Mouse (Mus musculus) gonadal fat pad, adult 2 months (tissue): ENCODE results near the gene Asl. TPM values are rescaled to one million over a fixed set of nuclear protein-coding genes. Genes with fewer than 3 reads are reported as not detected.

Experiments
- DNase-seq: peaks from one replicate; pipeline ENCODE4 v3.0.0-alpha.2; 2012; ENCODE audit warnings: low read depth
- polyA plus RNA-seq: library from polyadenylated mRNA; depleted of rRNA; stranded (reverse); fragments of >200 nt; gene quantifications from 2 replicates; pipeline ENCODE4 v1.2.3, GENCODE M21; 2012

The Asl gene
- polyA plus RNA-seq, 1 experiment: 116 TPM

GRCm38 (mm10) chr5:130003229-130003628 is 25.8 kb downstream of the Asl start:
- no peak for DNase-seq

DNA sequence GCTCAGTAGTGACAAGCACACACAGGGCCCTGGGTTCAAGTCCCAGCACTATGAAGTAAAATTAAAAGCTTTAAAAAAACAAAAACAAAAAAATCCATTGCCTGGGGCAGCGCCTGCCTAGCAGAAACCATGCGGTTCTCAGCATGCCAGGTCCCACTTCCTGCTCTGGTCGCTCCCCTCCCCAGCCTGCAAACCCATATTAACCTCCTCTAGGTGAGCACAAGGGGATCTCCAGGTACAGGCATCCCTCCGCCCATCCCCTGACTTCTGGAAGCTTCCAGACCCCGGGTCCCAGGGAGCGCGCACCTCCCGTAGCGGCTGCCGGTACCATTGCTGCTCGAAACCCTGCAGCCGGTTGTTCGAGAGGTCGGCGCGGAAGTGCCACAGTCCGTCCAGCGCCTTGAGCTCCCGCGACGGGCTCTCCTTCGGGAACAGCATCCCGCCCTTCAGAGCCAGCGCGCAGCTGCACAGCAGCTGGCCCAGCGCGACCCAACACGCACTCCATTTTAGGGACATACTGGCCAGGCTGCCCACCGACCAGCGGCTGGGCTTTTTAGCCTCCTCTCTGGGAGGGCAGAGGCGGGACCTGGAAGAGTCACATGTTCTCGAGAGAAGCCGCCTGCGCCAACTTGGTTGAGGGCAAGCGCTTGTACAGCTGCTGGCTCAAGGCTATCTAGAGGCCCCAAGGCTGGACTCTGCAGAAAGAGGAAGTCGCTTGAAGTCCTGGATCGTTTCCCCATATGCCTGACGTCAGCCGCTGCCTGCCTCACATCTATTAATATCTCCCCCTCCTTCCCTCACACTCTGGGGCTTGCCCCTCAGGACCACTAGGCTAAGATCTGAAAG is 26.5 kb downstream of the Asl start, which contains the start of gene Gusb:
TSS of gene Gusb (minus strand) at position 749 of the 846 bp plus-strand sequence.
- DNase-seq: no peak

DNA sequence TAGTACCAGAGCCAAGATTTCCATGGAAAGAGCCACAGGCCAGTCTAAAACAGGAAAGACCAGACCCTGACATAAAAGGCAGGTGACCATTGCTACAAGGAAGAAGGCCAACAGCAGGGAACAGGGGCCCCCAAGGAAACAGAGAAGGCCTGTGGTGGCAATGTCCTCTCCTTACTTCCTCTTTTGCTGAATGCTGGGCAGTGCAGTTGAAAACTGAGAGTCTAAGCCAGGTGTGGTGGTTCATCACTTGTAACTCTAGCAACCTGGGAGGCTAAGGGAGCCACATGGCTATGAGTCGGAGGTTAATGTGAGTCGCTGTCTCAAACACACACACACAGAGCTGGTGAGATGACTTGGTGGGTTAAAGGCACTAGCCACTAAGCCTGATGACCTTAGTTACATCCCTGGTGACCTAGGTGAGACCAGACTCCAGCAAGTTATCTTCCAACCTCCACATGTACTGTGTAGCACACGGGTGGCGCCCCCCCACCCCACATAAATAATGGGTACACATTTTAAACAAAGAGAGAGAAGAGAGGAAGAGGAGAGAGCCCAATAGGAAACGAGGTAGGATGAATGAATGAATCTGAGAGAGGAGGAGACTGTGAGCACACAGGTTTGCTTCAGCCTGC is 27.6 kb downstream of the Asl start:
- DNase-seq: no peak

DNA sequence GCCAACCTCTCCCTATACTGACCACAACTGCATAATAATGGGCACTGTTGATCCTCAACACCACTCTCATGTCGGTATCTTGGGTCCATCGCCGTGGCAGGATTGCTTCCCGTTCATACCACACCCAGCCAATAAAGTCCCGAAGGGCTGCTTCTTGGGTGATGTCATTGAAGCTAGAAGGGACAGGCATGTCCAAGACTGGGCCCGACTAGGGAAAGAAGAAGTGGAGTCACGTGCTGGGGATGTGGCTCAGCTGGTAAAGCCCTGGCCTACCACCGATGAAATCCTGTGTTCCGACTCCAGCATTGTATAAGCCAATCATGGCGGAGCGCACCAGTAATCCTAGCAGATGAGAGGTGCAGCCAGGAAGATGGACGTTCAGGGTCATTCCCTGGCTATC is 28.3 kb downstream of the Asl start:
- DNase-seq: no peak

- no peak for DNase-seq
Observed at GRCm38 (mm10) chr5:129999097-129999496, 29.9 kb downstream of the Asl start.

DNA sequence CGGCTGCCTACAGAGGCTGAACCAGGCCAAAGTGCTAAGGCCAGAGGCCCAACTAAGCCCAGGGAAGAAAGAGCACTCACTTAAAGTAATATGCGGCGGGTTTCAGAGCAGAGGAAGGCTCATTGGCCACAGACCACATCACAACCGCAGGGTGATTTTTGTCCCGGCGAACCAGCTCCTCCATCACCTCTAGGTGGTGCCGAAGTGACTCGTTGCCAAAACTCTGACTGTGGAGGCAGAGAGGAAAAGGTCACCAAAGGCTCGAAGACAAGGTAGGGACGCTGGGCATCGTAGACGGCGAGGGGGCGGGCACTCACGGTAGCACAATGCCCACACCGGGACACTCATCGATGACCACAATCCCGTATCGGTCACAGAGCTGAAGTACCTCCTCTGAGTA is 31.3 kb downstream of the Asl start:
- DNase-seq: no peak

DNA sequence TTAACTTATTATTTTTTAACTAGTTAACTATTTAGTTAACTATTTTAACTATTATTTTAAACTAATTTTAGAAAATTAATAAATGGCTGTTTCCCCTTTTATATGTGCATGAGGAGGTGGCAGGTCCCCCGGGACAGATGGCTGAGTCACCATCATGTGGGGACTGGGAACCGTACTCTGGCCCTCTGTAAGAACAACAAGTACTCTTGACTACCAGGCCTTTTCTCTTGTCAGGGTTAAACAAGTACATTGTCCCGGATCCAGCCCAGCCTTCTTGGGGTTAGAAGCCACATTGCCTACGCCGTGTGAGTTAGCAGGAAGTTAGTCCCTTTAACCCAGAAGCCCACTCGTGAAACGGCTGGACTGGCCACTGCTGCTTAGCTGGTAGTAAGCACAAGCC is 34.1 kb downstream of the Asl start:
- DNase-seq: no peak

GRCm38 (mm10) chr5:129993374-129993773 is 35.7 kb downstream of the Asl start:
- no peak for DNase-seq

GRCm38 (mm10) chr5:129991898-129992297 is 37.1 kb downstream of the Asl start:
- DNase-seq: no peak

DNA sequence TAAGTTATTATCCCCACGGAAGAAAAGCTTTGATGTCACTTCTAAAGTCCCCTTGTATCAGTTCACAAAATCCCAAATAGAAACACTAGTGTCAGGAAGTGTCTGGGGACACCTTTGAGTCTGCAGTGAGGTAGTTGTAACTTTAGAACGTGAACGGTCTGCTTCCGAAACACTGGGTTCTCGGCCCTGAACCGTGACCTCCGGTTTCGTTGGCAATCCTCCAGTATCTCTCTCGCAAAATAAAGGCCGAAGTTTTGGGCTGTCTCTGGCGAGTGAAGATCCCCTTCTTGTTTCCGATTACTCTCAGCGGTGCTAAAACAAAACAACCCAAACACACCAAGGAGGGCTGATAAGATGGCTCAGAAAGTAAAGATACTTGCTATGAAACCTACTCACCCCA is 39.7 kb downstream of the Asl start:
- no peak for DNase-seq

DNA sequence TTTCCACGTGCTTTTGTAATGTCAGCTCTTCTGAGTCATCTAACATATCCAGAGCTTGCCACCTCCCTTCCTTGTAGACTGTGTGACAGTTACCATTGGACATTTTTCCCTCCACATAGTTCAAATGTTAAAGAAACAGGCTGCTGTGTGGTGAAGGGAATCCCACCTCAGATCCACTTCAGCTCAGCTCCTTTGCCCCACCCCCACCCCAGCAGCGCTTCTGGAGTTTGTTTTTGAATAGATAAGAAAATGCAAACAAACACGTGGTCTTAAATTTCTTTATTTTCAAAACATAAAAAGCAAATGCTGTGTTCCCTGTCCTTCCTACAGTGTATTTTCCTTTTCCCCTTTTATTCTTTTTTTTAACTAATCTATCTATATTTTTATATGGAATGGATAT is 48.8 kb downstream of the Asl start:
- no peak for DNase-seq

DNA sequence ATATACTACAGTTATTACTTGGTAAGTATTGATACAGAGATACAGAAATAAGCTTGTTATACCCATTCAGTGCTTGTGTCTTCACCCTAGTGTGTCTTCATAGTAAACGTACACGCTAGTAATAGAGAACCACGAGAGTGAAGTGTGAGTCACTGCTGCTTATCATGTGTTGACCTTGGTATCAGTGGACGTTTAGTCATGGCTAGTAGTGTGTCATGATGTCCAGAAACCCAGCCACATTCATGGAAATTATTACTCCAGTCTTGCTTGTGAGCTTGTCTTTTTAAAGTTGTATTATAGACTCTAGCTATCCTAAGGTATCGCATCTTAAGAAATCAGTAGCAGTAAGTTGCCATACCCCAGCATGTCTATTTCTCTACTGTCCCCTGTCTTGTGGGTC is 50.4 kb downstream of the Asl start:
- DNase-seq: no peak

DNA sequence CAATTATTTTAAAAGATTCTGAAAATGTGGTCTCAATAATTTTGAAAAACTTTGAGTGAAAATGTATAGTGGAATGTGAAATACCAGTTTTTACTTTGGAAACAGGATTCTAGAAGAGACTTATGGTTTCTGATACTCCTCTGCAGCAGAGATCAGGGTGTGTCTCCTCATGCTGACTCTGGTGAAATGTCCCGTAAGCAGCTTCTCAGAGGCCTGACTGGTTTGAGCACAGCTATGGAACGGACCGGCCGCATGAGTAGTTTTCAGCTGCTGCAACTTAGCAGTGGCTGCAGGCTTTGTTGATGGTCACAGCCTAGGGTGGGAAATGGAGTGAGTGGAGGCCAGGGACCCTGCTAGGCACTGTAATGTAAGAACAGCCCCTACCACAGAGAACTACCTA is 51.3 kb downstream of the Asl start:
- DNase-seq: no peak

- peak; percentile 51 for DNase-seq
Observed at GRCm38 (mm10) chr5:129974866-129975311, 54.2 kb downstream of the Asl start.

DNA sequence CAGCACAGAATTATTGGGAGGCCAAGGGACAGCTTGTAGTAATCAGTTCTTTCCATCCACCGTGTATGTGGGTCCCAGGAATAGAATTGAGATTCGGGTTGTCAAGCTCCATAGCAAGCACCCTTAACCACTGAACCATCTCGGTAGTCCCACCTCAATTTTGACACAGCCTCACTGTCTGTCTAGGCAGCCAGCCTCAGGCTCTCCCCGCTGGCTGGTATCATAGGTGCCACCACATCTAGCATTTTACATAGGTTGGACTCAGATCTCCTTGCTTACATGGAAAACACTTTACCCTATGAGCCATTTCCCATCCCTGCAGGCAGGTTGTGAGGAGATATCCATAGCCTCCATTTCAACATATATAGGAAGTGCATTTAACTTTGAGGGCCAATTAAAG is 54.7 kb downstream of the Asl start:
- no peak for DNase-seq

GRCm38 (mm10) chr5:129971491-129971890 is 57.6 kb downstream of the Asl start:
- DNase-seq: no peak

- DNase-seq: no peak
Observed at GRCm38 (mm10) chr5:129968417-129968816, 60.6 kb downstream of the Asl start.

GRCm38 (mm10) chr5:129966448-129966847 is 62.6 kb downstream of the Asl start:
- no peak for DNase-seq

GRCm38 (mm10) chr5:129963224-129963623 is 65.8 kb downstream of the Asl start:
- no peak for DNase-seq
